Mouse (Mus musculus): Measurements from ENCODE around the gene Kctd3. TPM values are rescaled to one million over a fixed set of nuclear protein-coding genes. Genes with fewer than 3 reads are reported as not detected.

The Kctd3 gene
- polyA plus RNA-seq, 1 experiment from 2014 or later = 39.4 TPM

DNA sequence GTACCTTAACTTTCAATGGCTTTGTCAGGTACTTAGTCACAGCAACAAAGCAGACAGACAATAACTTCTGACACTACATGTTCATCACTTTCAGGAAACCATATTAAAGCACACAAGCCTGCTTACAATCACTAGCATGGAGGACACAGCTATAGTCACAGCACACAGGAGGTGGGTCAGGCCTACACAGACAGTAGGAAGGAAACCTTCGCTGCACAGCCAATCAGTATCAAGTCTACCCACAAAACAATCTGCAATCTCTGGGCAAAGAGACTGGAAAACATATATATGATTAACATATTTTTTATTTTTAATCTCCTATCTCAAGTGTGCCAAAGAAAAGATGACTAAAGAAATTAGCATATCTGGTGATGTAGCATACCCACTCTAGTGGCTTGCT lies 2.9 kb downstream of the Kctd3 start:
- H3K4me2 ChIP-seq = no peak overlapping the region
- no peak overlapping the region for H3K9ac ChIP-seq
- no peaks in the 10 kb centered on the region for H3K9me3 ChIP-seq
- ATAC-seq (ENCODE audit: low FRiP score) = no peak
- 97% methylated on average over 1 of the region's 1 CpGs for WGBS
- H3K4me1 ChIP-seq = peaks cover 26% of the 10 kb centered on the region
- no peak overlapping the region for H3K27ac ChIP-seq
- H3K4me3 ChIP-seq (replicated peaks) = no peak overlapping the region
- H3K36me3 ChIP-seq (replicated peaks) = peaks cover 8% of the 10 kb centered on the region
- H3K27me3 ChIP-seq = no peaks in the 10 kb centered on the region

DNA sequence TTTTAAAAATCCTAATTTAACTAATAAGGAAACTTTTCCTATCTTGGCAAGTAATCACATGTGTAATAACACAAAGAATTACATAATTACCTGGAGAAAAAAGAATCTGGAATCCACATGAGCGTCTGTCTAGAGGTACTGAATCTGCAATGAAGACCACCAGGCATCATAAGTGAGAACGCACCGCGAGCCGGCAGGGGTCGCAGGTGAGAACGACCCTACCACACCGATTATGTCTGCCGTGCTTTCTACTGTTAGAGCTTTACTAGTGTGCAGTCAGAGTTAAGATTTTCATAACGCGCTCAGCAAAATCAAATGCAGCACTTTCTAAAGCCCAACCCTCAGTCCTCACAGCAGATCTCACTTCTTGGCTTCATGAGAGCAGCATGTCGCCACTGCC lies 5.8 kb downstream of the Kctd3 start:
- H3K9ac ChIP-seq = no peak overlapping the region
- H3K36me3 ChIP-seq (replicated peaks) = peaks cover 30% of the 10 kb centered on the region
- H3K4me2 ChIP-seq = no peak overlapping the region
- no peaks in the 10 kb centered on the region for H3K27me3 ChIP-seq
- WGBS = 92% methylated on average over 12 of the region's 12 CpGs
- no peaks in the 10 kb centered on the region for H3K9me3 ChIP-seq
- H3K4me1 ChIP-seq = peaks cover 22% of the 10 kb centered on the region
- no peak for ATAC-seq (ENCODE audit: low FRiP score)
- H3K27ac ChIP-seq = no peak overlapping the region
- H3K4me3 ChIP-seq (replicated peaks) = no peak overlapping the region

DNA sequence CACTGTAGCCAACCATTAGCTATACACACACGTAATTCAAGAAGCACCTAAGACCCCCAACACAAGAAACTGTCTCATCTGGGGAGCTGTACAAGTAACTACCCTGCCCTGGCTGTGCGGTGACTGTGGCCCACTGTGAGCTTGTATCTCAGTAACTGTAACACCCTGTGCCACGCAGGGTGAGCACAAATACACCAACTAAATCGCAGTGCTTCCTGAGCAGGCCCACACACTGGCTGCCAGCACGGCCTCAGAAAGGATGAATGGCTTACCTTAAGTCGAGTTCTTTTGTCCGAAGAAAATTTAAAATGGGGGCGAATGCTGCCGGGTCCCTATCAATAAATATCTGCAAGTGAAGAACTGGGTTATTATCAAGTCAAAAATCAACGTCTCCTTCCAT lies 7.7 kb downstream of the Kctd3 start:
- Histone ChIP-seq H3K9me3 (no peaks in the 10 kb centered on the region), H3K4me1 (peaks cover 7% of the 10 kb centered on the region; the same call in 1 of the 2 replicates), H3K9ac (no peak overlapping the region), H3K4me3 (replicated peaks) (no peak overlapping the region), H3K27ac (no peak overlapping the region), H3K36me3 (replicated peaks) (peaks cover 48% of the 10 kb centered on the region), H3K27me3 (no peaks in the 10 kb centered on the region), H3K4me2 (no peak overlapping the region)
- 85% methylated on average over 10 of the region's 10 CpGs for WGBS
- no peak for ATAC-seq (ENCODE audit: low FRiP score)

DNA sequence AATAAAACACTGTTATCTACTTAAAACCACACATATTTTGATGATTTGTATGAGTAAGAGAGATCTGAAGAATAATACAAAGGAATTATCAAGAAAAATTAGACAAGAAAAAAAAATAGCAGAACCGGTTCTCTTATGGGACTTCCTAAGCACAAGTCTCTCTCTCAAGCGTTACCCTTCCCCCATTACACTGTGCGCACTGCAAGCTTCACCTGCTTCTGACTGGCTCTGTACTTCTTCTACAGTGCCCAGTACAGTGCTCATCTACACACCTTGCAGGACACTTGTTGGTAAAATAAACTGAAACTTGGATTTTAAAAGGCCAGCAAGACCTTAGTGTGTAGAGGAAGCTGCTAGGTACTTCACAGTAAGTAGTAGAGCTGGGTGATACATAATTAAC lies 9.7 kb downstream of the Kctd3 start:
- WGBS = 92% methylated on average over 3 of the region's 3 CpGs
- no peak overlapping the region for H3K27ac ChIP-seq
- no peaks in the 10 kb centered on the region for H3K4me1 ChIP-seq
- no peak overlapping the region for H3K4me3 ChIP-seq (replicated peaks)
- H3K27me3 ChIP-seq = no peaks in the 10 kb centered on the region
- no peak overlapping the region for H3K4me2 ChIP-seq
- H3K9me3 ChIP-seq = no peaks in the 10 kb centered on the region
- H3K9ac ChIP-seq = no peak overlapping the region
- no peak for ATAC-seq (ENCODE audit: low FRiP score)
- peaks cover 55% of the 10 kb centered on the region for H3K36me3 ChIP-seq (replicated peaks)

DNA sequence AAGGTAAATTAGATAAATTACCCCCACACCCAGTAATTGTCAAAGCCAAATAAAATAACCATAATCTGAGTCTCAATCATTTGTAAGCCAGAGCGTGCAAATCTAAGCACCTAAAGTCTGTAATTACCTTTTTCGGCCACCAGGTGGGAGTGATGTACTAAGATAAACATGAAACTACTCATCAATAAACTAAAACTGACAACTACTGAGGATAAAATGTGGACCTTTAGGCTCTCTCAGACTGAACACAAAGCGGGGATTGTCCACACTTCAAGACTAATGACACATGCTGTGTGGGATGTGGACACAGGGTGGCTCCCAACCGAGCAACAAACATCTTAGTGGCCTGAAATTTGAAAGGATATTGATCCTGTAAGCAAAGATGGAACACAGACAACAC lies 14.4 kb downstream of the Kctd3 start:
- no peaks in the 10 kb centered on the region for H3K9me3 ChIP-seq
- H3K4me2 ChIP-seq = no peak overlapping the region
- H3K27me3 ChIP-seq = no peaks in the 10 kb centered on the region
- no peak overlapping the region for H3K9ac ChIP-seq
- WGBS = 51% methylated on average over 4 of the region's 4 CpGs
- no peak overlapping the region for H3K4me3 ChIP-seq (replicated peaks)
- no peaks in the 10 kb centered on the region for H3K4me1 ChIP-seq
- H3K36me3 ChIP-seq (replicated peaks) = peaks cover 65% of the 10 kb centered on the region
- ATAC-seq (ENCODE audit: low FRiP score) = no peak
- H3K27ac ChIP-seq = no peak overlapping the region

DNA sequence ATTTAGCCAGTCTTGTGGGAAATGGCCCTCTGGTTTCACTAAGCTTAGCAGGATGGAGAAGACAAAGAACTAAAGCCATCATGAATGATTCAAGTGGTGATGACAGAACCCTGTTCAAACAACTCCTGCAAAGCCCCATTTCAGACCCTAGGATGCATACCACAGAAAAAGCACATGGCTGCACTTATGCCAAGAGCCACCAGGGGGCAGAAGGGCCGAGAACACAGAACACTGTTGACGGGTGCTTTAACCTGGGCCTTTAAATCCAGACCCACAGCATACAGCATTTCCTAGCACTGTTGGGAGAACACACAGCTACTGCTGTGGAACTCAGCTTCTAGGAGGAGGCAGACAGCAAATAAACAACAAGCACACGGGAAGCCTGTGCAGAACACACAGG lies 27.6 kb downstream of the Kctd3 start:
- no peak overlapping the region for H3K9ac ChIP-seq
- peaks cover 75% of the 10 kb centered on the region for H3K36me3 ChIP-seq (replicated peaks)
- H3K27me3 ChIP-seq = no peaks in the 10 kb centered on the region
- H3K4me3 ChIP-seq (replicated peaks) = no peak overlapping the region
- 0 out of 2 replicates have a peak, but pooled peaks have one; percentile 53 for ATAC-seq (ENCODE audit: low FRiP score)
- H3K9me3 ChIP-seq = no peaks in the 10 kb centered on the region
- no peaks in the 10 kb centered on the region for H3K4me1 ChIP-seq
- no peak overlapping the region for H3K4me2 ChIP-seq
- no peak overlapping the region for H3K27ac ChIP-seq
- 23% methylated on average over 3 of the region's 3 CpGs for WGBS

DNA sequence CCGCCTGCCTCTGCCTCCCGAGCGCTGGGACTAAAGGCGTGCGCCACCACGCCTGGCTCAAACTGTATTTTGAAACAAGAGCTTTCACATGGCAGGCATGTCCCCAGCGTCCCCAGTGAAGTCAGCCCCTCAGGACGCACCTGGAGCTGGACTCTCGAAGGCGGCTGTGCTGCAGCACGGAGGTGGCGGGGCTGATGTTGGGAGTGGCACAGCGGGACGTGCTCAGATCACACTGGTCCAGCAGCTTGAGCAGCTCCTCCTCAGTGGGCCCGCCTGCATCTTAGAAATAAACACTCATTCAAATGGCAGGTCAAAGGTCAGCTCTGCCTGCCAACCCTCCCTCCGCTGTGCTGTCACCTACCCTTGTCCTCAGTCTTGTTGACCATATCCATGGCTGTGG lies 33.7 kb downstream of the Kctd3 start:
- Histone ChIP-seq H3K4me3 (replicated peaks) (no peak overlapping the region), H3K4me1 (no peaks in the 10 kb centered on the region), H3K36me3 (replicated peaks) (peaks cover 84% of the 10 kb centered on the region), H3K27me3 (no peaks in the 10 kb centered on the region), H3K27ac (no peak overlapping the region), H3K9me3 (no peaks in the 10 kb centered on the region), H3K9ac (no peak overlapping the region), H3K4me2 (no peak overlapping the region)
- WGBS = 92% methylated on average over 16 of the region's 16 CpGs
- no peak for ATAC-seq (ENCODE audit: low FRiP score)

DNA sequence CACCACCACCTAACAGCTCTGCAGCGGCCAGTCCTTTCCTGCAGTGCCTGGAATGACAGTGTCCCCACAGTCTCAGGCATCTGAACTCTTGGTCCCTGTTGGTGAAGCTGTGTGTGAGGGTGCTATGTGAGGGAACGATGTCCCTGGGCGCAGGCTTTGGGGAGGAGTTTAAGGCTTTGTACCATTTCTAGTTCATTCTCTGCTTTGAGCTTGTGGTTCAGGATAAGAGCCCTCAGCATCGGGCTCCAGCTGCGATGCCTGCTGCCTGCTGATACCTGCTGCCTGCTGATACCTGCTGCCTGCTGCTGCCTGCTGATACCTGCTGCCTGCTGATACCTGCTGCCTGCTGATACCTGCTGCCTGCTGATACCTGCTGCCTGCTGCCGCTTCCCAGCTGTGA lies 34.6 kb downstream of the Kctd3 start:
- 96% methylated on average over 6 of the region's 6 CpGs for WGBS
- Histone ChIP-seq H3K4me3 (replicated peaks) (no peak overlapping the region), H3K4me1 (no peaks in the 10 kb centered on the region), H3K27ac (no peak overlapping the region), H3K9ac (no peak overlapping the region), H3K9me3 (no peaks in the 10 kb centered on the region), H3K36me3 (replicated peaks) (peaks cover 84% of the 10 kb centered on the region), H3K4me2 (no peak overlapping the region), H3K27me3 (no peaks in the 10 kb centered on the region)
- ATAC-seq (ENCODE audit: low FRiP score) = no peak

DNA sequence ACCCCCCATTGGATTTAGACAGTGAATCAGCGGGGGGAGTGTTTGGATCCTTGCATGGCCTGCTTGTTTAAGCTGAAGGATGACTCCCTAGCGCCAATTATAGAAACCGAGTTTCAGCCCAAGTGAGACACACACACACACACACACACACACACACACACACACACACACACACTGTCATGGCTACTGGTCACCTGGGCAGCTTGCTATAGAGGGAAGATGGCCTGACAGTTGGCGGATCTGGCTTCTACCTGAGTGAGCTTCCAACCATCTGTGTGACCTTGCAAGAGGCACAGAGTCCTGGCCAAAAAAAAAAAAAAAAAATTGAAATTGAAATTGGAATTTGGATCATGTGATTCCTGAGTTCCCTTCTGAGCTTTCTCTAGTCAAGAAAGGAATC lies 55.1 kb downstream of the Kctd3 start:
- no peak overlapping the region for H3K9ac ChIP-seq
- WGBS = 90% methylated on average over 4 of the region's 4 CpGs
- no peak overlapping the region for H3K4me3 ChIP-seq (replicated peaks)
- no peaks in the 10 kb centered on the region for H3K9me3 ChIP-seq
- ATAC-seq (ENCODE audit: low FRiP score) = no peak
- no peaks in the 10 kb centered on the region for H3K4me1 ChIP-seq
- H3K4me2 ChIP-seq = no peak overlapping the region
- H3K27ac ChIP-seq = no peak overlapping the region
- H3K36me3 ChIP-seq (replicated peaks) = no peaks in the 10 kb centered on the region
- no peaks in the 10 kb centered on the region for H3K27me3 ChIP-seq

DNA sequence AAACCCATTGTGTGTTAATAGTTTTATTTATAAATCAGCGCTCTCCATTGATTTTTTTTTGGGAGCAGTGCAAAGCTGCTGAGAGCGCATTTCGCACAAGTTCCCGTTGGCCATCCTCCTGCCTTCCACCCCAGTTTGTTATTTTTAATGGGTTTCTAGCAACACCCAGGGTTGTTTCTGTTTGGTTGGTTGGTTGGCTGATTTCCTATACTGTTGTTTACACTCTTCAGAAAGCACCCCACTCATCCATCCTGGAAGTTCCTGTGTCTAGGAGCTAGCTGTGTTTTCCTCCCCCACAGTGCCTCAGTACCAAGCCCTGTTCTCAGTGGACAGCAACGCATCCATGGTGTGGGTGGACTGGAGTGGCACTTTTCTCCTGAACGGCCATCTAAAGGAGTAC lies 56.5 kb downstream of the Kctd3 start:
- 93% methylated on average over 6 of the region's 6 CpGs for WGBS

DNA sequence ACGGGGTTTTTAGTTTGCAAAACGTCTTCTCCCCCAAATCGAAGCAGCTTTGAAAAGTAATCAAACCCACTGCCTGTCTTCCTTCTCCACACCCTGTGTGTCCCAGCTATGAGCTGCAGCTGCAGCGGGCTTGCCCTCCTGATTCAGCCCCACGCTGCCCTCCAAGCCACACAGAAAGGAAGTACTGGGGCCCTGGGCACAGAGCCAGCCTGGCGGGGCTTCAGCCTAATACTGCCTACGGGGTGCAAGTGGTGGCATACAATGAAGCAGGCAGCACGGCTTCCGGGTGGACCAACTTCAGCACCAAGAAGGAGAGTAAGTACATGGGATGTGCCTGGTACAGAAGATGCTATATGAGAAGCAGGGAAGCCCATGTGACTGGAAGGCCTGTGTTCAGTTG lies 59.4 kb downstream of the Kctd3 start:
- H3K4me3 ChIP-seq (replicated peaks) = no peak overlapping the region
- no peaks in the 10 kb centered on the region for H3K27me3 ChIP-seq
- H3K36me3 ChIP-seq (replicated peaks) = no peaks in the 10 kb centered on the region
- WGBS = 77% methylated on average over 9 of the region's 9 CpGs
- 0 out of 2 replicates have a peak, but pooled peaks have one; percentile 11 for ATAC-seq (ENCODE audit: low FRiP score)
- no peak overlapping the region for H3K4me2 ChIP-seq
- no peaks in the 10 kb centered on the region for H3K9me3 ChIP-seq
- H3K27ac ChIP-seq = no peak overlapping the region
- no peak overlapping the region for H3K9ac ChIP-seq
- no peaks in the 10 kb centered on the region for H3K4me1 ChIP-seq

More for the DNA sequence above, 56.5 kb downstream of the Kctd3 start:
- Histone ChIP-seq H3K36me3 (replicated peaks) (no peaks in the 10 kb centered on the region), H3K4me2 (no peak overlapping the region), H3K27me3 (no peaks in the 10 kb centered on the region), H3K27ac (no peak overlapping the region), H3K4me3 (replicated peaks) (no peak overlapping the region), H3K4me1 (no peaks in the 10 kb centered on the region), H3K9ac (no peak overlapping the region), H3K9me3 (no peaks in the 10 kb centered on the region)
- ATAC-seq (ENCODE audit: low FRiP score) = no peak

DNA sequence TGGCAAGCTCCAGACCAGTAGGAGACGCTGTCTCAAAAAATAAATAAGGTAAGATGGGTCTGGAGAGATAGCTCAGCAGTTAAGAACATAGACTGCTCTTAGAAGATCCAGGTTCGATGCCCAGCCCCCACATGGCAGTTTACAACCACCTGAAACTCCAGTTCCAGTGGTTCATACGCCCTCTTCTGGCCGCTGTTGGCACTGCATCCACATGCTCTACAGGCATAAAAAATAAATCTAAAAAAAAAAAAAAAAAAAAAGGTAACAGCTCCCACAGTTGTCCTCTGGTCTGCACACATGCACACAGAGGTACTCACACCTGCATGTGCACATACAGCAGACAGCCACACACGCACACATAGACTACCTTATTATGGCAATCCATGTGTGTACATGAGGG lies 59.8 kb downstream of the Kctd3 start:
- Histone ChIP-seq H3K4me3 (replicated peaks) (no peak overlapping the region), H3K4me1 (no peaks in the 10 kb centered on the region), H3K27ac (no peak overlapping the region), H3K36me3 (replicated peaks) (no peaks in the 10 kb centered on the region), H3K27me3 (no peaks in the 10 kb centered on the region), H3K9me3 (no peaks in the 10 kb centered on the region), H3K9ac (no peak overlapping the region), H3K4me2 (no peak overlapping the region)
- 68% methylated on average over 5 of the region's 5 CpGs for WGBS
- ATAC-seq (ENCODE audit: low FRiP score) = no peak

DNA sequence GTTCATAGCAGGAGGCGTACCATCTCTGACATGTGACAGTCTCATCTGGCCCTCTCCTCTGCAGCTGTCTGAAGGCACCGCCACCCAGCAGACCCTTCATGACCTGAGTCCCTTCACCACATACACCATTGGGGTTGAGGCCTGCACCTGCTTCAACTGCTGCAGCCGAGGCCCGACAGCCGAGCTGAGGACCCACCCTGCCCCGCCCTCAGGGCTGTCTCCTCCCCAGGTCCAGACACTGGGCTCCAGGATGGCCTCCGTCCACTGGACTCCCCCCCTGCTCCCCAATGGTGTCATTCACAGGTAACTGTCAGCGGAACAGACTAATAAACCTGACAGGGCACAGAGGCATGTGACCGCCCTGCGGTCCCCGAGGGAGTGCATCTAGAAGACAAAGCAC lies 60.8 kb downstream of the Kctd3 start:
- ATAC-seq (ENCODE audit: low FRiP score) = no peak
- H3K4me2 ChIP-seq = no peak overlapping the region

DNA sequence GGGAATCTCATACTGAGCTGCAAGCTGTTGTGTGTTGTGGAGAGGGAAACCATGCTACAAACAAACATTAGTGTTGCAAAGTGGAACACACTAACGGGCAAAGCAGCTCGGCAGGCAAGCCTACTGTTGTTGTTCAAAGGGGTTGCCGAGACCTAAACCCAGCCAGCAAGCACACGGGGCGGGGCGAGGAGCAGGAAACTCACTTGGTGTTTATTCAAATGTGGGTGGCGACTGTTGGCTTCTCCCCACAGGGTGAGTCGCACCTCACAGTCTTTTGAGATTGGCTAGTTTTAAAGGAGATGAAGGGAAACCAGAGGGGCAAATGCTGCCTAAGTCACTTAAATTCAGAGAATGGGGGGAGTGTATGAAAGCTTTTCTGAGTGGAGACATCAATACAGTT lies 62.3 kb downstream of the Kctd3 start:
- 59% methylated on average over 8 of the region's 8 CpGs for WGBS
- Histone ChIP-seq H3K9me3 (no peaks in the 10 kb centered on the region), H3K4me2 (no peak overlapping the region), H3K4me1 (no peaks in the 10 kb centered on the region), H3K4me3 (replicated peaks) (no peak overlapping the region), H3K27ac (no peak overlapping the region), H3K9ac (no peak overlapping the region), H3K27me3 (no peaks in the 10 kb centered on the region), H3K36me3 (replicated peaks) (no peaks in the 10 kb centered on the region)
- ATAC-seq (ENCODE audit: low FRiP score) = no peak

More for the DNA sequence above, 60.8 kb downstream of the Kctd3 start:
- Histone ChIP-seq H3K36me3 (replicated peaks) (no peaks in the 10 kb centered on the region), H3K27me3 (no peaks in the 10 kb centered on the region), H3K27ac (no peak overlapping the region), H3K4me3 (replicated peaks) (no peak overlapping the region), H3K4me1 (no peaks in the 10 kb centered on the region), H3K9me3 (no peaks in the 10 kb centered on the region), H3K9ac (no peak overlapping the region)
- WGBS = 90% methylated on average over 11 of the region's 11 CpGs

Data from forebrain, embryonic 12.5 days (tissue).